Mouse (Mus musculus) spleen, adult 2 months (tissue): ENCODE measurements around the gene Tpk1. TPM values are rescaled to one million over a fixed set of nuclear protein-coding genes. Genes with fewer than 3 reads are reported as not detected.

Experiments used
- DNase-seq, 2 experiments: peaks; one replicate each; pipeline versions ENCODE4 v3.0.0 to v3.0.0-alpha.2; 2012 to 2021; ENCODE audit warnings: low spot score in 2 of 2, low read depth in 1 of 2
- H3K27ac ChIP-seq: fragments of 200-500 bp; 2 replicates; pipeline ENCODE4 v1.5.1; 2012; ENCODE audit warnings: low read length, inconsistent platforms; ENCODE audit not compliant: insufficient read depth
- H3K27me3 ChIP-seq: fragments of 200-500 bp; 2 replicates; pipeline ENCODE4 v1.6.1; 2012; ENCODE audit warnings: mild to moderate bottlenecking, moderate library complexity, low read length, inconsistent platforms; ENCODE audit not compliant: control insufficient read depth, insufficient read depth
- H3K36me3 ChIP-seq: fragments of 200-500 bp; 2 replicates; pipeline ENCODE4 v1.6.1; 2012; ENCODE audit warnings: mild to moderate bottlenecking, low read length, inconsistent platforms; ENCODE audit not compliant: control insufficient read depth, insufficient read depth
- H3K4me1 ChIP-seq: fragments of 200-500 bp; 2 replicates; pipeline ENCODE4 v1.6.1; 2011; ENCODE audit warnings: inconsistent platforms; ENCODE audit not compliant: control insufficient read depth, insufficient read depth, insufficient read length
- H3K4me3 ChIP-seq: fragments of 200-500 bp; 2 replicates; pipeline ENCODE4 v1.5.1; 2011; ENCODE audit warnings: mild to moderate bottlenecking, inconsistent platforms; ENCODE audit not compliant: insufficient read depth, insufficient read length; ENCODE audit errors: extremely low read depth
- CTCF ChIP-seq: fragments of 200-500 bp; IDR thresholded peaks from 2 replicates; pipeline ENCODE4 v1.5.1; 2011; ENCODE audit warnings: mild to moderate bottlenecking, inconsistent platforms; ENCODE audit not compliant: insufficient read depth, insufficient read length, insufficient replicate concordance; ENCODE audit errors: extremely low read depth
- POLR2A ChIP-seq: fragments of 200-500 bp; IDR thresholded peaks from 2 replicates; pipeline ENCODE4 v1.6.1; 2011; ENCODE audit warnings: low read depth, low read length, inconsistent platforms
- WGBS: fragments of 180-500 bp; shearing (Covaris S2); methylation state at CpG from one replicate; pipeline ENCODE4 v1.1.7; 2018; 5-methylcytosine and 5-hydroxymethylcytosine counted together
- polyA plus RNA-seq: library from polyadenylated mRNA; depleted of rRNA; stranded (reverse); fragments of >200 nt; gene quantifications from 2 replicates; pipeline ENCODE4 v1.2.3, GENCODE M21; 2012

Tpk1 gene
- polyA plus RNA-seq, 1 experiment: 1.6 TPM

GRCm38 (mm10) chr6:43471556-43471955 lies 194.5 kb downstream of the Tpk1 start:
- WGBS: 89% methylated on average over 1 of the region's 1 CpGs
- no peak for DNase-seq
- Histone ChIP-seq H3K27ac (no peak overlapping the region), H3K4me3 (no peak overlapping the region), H3K36me3 (no peaks in the 10 kb centered on the region), H3K4me1 (no peaks in the 10 kb centered on the region), H3K27me3 (no peaks in the 10 kb centered on the region)
- TF ChIP-seq POLR2A (no peak), CTCF (no peak)

GRCm38 (mm10) chr6:43468821-43469594 lies 197.1 kb downstream of the Tpk1 start:
- no peak for TF ChIP-seq POLR2A
- no peak for TF ChIP-seq CTCF
- no peak for DNase-seq
- Histone ChIP-seq H3K36me3 (no peaks in the 10 kb centered on the region), H3K4me1 (no peaks in the 10 kb centered on the region), H3K27me3 (no peaks in the 10 kb centered on the region), H3K4me3 (no peak overlapping the region), H3K27ac (no peak overlapping the region)
- 89% methylated on average over 10 of the region's 10 CpGs for WGBS

DNA sequence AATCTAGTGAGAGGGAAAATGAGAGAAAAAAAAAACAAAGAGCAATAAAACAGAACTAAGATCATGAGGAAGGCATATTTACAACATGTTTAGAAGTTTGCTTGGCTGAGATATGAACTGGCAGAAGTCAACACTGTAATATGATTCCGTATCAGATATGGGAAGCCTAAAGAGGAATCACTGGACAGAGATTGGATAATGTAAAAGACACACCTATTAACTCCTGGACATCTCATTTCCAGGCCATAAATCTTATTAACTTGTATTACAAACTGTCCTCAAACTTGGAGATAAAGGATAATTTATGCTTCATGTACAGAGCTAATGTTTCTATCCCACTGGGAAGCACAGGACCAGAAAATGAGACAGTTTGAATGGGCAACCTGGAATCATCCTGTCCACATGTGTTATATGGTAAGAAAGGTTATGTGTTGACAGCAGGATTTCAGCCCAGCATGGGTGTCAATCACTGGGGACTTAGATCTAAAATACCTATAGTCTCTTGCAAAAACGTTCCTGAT lies 203.2 kb downstream of the Tpk1 start:
- Histone ChIP-seq H3K4me3 (no peak overlapping the region), H3K4me1 (no peaks in the 10 kb centered on the region; the same call in 1 of the 2 replicates), H3K36me3 (no peaks in the 10 kb centered on the region), H3K27me3 (no peaks in the 10 kb centered on the region), H3K27ac (no peak overlapping the region)
- TF ChIP-seq POLR2A: no peak
- no peak for TF ChIP-seq CTCF
- WGBS: 94% methylated on average over 2 of the region's 2 CpGs
- no peak for DNase-seq

DNA sequence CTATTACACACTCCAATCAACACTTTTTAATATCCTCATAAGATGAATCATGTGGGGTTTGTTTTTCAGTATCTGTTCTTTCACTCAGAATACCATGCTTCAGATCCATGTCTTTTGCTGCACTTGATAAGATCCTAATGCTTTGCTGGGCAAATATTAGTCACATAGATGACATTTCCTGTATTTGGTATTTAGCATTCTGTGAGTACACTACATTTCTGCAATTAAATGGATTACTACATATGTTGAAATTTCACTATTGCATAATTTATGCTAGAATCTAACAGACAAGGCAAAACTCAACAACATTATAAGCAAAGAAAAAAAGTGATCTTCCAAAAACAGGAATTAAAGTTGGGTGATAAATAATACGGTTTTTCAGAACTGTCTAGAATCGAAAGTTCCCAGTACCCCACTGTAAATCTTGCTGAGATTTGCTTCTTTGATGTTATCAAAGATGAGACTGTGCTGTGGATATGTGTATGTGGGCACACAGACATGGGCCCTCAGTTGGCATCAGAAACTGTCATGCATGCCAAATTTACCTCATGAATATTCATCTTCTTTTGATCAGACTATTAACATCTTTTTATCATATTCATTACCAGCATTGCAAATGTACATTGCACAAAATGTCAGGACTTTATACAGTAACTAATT lies 203.8 kb downstream of the Tpk1 start:
- WGBS: 81% methylated on average over 2 of the region's 2 CpGs
- Histone ChIP-seq H3K27ac (no peak overlapping the region), H3K27me3 (no peaks in the 10 kb centered on the region), H3K4me3 (no peak overlapping the region), H3K36me3 (no peaks in the 10 kb centered on the region), H3K4me1 (no peaks in the 10 kb centered on the region; the same call in 1 of the 2 replicates)
- no peak for TF ChIP-seq POLR2A
- TF ChIP-seq CTCF: no peak
- DNase-seq: no peak

GRCm38 (mm10) chr6:43459082-43459481 lies 207.0 kb downstream of the Tpk1 start:
- no peak overlapping the region for H3K27ac ChIP-seq
- H3K27me3 ChIP-seq: no peaks in the 10 kb centered on the region
- 90% methylated on average over 2 of the region's 2 CpGs for WGBS
- no peaks in the 10 kb centered on the region; the same call in 1 of the 2 replicates for H3K4me1 ChIP-seq
- TF ChIP-seq CTCF: no peak
- TF ChIP-seq POLR2A: no peak
- no peak overlapping the region for H3K4me3 ChIP-seq
- no peak for DNase-seq
- H3K36me3 ChIP-seq: no peaks in the 10 kb centered on the region

GRCm38 (mm10) chr6:43457989-43458388 lies 208.1 kb downstream of the Tpk1 start:
- H3K4me1 ChIP-seq: no peaks in the 10 kb centered on the region; the same call in 1 of the 2 replicates
- no peak overlapping the region for H3K27ac ChIP-seq
- H3K27me3 ChIP-seq: no peaks in the 10 kb centered on the region
- no peak overlapping the region for H3K4me3 ChIP-seq
- no peaks in the 10 kb centered on the region for H3K36me3 ChIP-seq
- TF ChIP-seq CTCF: no peak
- no peak for TF ChIP-seq POLR2A
- WGBS: 95% methylated on average over 2 of the region's 2 CpGs
- no peak for DNase-seq
